10 mouse cellular contexts compared by ENCODE assay signal in the genomic region with DNA sequence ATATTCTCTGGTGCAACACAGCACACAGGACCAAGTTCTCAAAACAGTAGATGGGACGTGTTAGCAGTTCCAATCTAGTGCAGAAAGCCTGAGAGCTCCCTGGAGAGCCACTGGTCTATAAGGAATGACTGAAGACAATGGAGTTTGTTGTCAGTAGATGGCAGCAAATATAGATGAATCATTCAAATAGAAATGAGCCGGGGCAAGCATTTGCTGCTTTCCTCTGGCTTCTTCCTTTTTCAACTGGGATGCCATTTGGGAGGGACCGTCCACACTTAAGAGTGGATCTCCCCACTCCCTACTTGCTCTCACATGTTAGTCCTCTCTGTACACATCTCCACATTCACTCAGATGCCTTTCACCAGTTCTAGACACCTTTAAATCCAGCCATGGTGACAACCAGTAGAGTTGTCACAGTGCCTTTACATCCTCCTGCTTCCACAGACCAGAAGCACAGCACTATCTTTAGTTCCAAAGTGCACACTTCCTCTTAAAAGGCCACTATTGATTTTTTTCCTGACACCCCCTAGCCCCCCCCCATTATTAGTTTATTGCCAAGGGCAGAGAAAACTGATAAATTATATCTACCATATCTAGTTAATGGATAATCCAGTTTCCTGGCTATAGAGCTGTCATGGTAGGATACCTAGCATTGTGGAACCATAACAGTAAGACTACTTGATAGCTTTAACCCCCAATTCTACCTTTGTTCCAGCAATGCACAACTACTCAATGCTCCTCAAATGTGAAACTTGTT.
A peak's percentile ranks its signal among the peaks of the same experiment; 100 is the strongest.
DNase-seq lines count a peak whose midpoint lies in the region; ATAC-seq lines count a peak whose summit lies in the region.
"Had no signal": no experiment of that assay in that cellular context is flagged by ENCODE, and none has a peak within 500 bp of the region (broad histone marks: within the 10 kb centered on the region; RNA-seq: fewer than 3 reads in every experiment).

No protein-coding gene starts in this region.

- ATAC-seq in heart, embryonic 11.5 days (replicated peaks; ENCODE audit: insufficient number of reproducible peaks, low FRiP score, low TSS enrichment), result no peak
- ATAC-seq in liver, embryonic 12.5 days, result no peak

- no peak overlapping the region for H3K9ac ChIP-seq in heart, embryonic 11.5 days (ENCODE audit: low read depth, low read length)
- H3K9ac ChIP-seq in liver, embryonic 12.5 days, result no peak overlapping the region
- H3K9ac ChIP-seq: hindbrain, embryonic 15.5 days had no signal

- H3K36me3 ChIP-seq in heart, embryonic 11.5 days (ENCODE audit: control insufficient read depth, insufficient read depth, low read length), result no peaks in the 10 kb centered on the region
- no peaks in the 10 kb centered on the region for H3K36me3 ChIP-seq in liver, embryonic 12.5 days
- H3K36me3 ChIP-seq: hindbrain, embryonic 15.5 days had no signal

- no peak overlapping the region for H3K27ac ChIP-seq in heart, embryonic 11.5 days (ENCODE audit: low read depth, low read length)
- no peak overlapping the region for H3K27ac ChIP-seq in liver, embryonic 12.5 days
- H3K27ac ChIP-seq: hindbrain, embryonic 15.5 days had no signal

- DNase-seq in heart, adult 11 months, result peak; percentile 94
- peak; percentile 71 for DNase-seq in 416B (ENCODE audit: low read depth)
- peak; percentile 9 for DNase-seq in R1 (ENCODE audit: low read depth, low spot score)
- DNase-seq in induced T-regulatory cell, adult 2 months (ENCODE audit: low read depth), result peak; percentile 59
- peak; percentile 34 for DNase-seq in retina, postnatal 1 day
- DNase-seq in ovary, postnatal 10 days (ENCODE audit: low spot score), result no peak

- no peaks in the 10 kb centered on the region for H3K27me3 ChIP-seq in heart, embryonic 11.5 days (ENCODE audit: control insufficient read depth, insufficient read depth, low read length)
- H3K27me3 ChIP-seq in liver, embryonic 12.5 days (replicated peaks), result no peaks in the 10 kb centered on the region
- H3K27me3 ChIP-seq: hindbrain, embryonic 15.5 days; megakaryocyte, embryonic 14.5 days had no signal

- no peaks in the 10 kb centered on the region for H3K9me3 ChIP-seq in heart, embryonic 11.5 days (replicated peaks; ENCODE audit: control insufficient read depth, low read length)
- H3K9me3 ChIP-seq in liver, embryonic 12.5 days (replicated peaks), result no peaks in the 10 kb centered on the region
- H3K9me3 ChIP-seq: hindbrain, embryonic 15.5 days; megakaryocyte, embryonic 14.5 days had no signal

- 36% methylated on average over 3 of the region's 3 CpGs for WGBS in heart, embryonic 11.5 days (ENCODE audit: insufficient replicate concordance)
- 36% methylated on average over 3 of the region's 3 CpGs for WGBS in liver, embryonic 12.5 days (ENCODE audit: insufficient replicate concordance)

- peaks cover 9% of the 10 kb centered on the region for H3K4me1 ChIP-seq in heart, embryonic 11.5 days (ENCODE audit: control insufficient read depth, insufficient read depth, low read length)
- H3K4me1 ChIP-seq in liver, embryonic 12.5 days, result peaks cover 19% of the 10 kb centered on the region; the same call in 1 of the 2 replicates

- no peak overlapping the region for H3K4me3 ChIP-seq in heart, embryonic 11.5 days (ENCODE audit: low read depth, low read length)
- no peak overlapping the region for H3K4me3 ChIP-seq in liver, embryonic 12.5 days
- H3K4me3 ChIP-seq: hindbrain, embryonic 15.5 days; megakaryocyte, embryonic 14.5 days had no signal

- no peak overlapping the region for H3K4me2 ChIP-seq in heart, embryonic 11.5 days
- H3K4me2 ChIP-seq in liver, embryonic 12.5 days, result no peak overlapping the region
- H3K4me2 ChIP-seq: hindbrain, embryonic 15.5 days had no signal
